Mouse (Mus musculus): Measurements from ENCODE around the gene Aldh2. TPM values are rescaled to one million over a fixed set of nuclear protein-coding genes. Genes with fewer than 3 reads are reported as not detected.
"Not testable (repeated sequence)": the region's sequence is repeated elsewhere in the genome, so short reads cannot be mapped to it uniquely, and the experiment has no call there.

Gene Aldh2
- polyA plus RNA-seq, 1 experiment from 2014 or later = 131 TPM

- Histone ChIP-seq H3K4me3 (replicated peaks) (no peak overlapping the region), H3K9me3 (replicated peaks) (no peaks in the 10 kb centered on the region), H3K27me3 (replicated peaks) (no peaks in the 10 kb centered on the region), H3K4me1 (no peaks in the 10 kb centered on the region), H3K4me2 (no peak overlapping the region), H3K9ac (replicated peaks) (no peak overlapping the region), H3K27ac (replicated peaks) (no peak overlapping the region), H3K36me3 (no peaks in the 10 kb centered on the region)
- no peak for ATAC-seq (ENCODE audit: low FRiP score)
- WGBS = 80% methylated on average over 6 of the region's 6 CpGs
Measured at GRCm38 (mm10) chr5:121612036-121612435, 18.4 kb upstream of the Aldh2 start.

GRCm38 (mm10) chr5:121609556-121610135 is 16.0 kb upstream of the Aldh2 start:
- not testable (repeated sequence) for ATAC-seq (ENCODE audit: low FRiP score); H3K4me3 ChIP-seq (replicated peaks); H3K27me3 ChIP-seq (replicated peaks); H3K9ac ChIP-seq (replicated peaks); H3K9me3 ChIP-seq (replicated peaks); H3K36me3 ChIP-seq; H3K27ac ChIP-seq (replicated peaks); H3K4me2 ChIP-seq; H3K4me1 ChIP-seq
- WGBS = 57% methylated on average over 8 of the region's 8 CpGs

GRCm38 (mm10) chr5:121606151-121606550 is 12.5 kb upstream of the Aldh2 start:
- ATAC-seq (ENCODE audit: low FRiP score) = no peak
- 6% methylated on average over 2 of the region's 2 CpGs for WGBS
- no peak overlapping the region for H3K4me3 ChIP-seq (replicated peaks)

GRCm38 (mm10) chr5:121603815-121604214 is 10.2 kb upstream of the Aldh2 start:
- not testable (repeated sequence) for H3K9me3 ChIP-seq (replicated peaks); H3K4me1 ChIP-seq; H3K4me3 ChIP-seq (replicated peaks); ATAC-seq (ENCODE audit: low FRiP score); H3K4me2 ChIP-seq; H3K9ac ChIP-seq (replicated peaks); H3K36me3 ChIP-seq; H3K27ac ChIP-seq (replicated peaks); H3K27me3 ChIP-seq (replicated peaks)
- 79% methylated on average over 1 of the region's 1 CpGs for WGBS

More at GRCm38 (mm10) chr5:121606151-121606550, 12.5 kb upstream of the Aldh2 start:
- Histone ChIP-seq H3K4me2 (no peak overlapping the region), H3K27ac (replicated peaks) (no peak overlapping the region), H3K9me3 (replicated peaks) (no peaks in the 10 kb centered on the region), H3K4me1 (0 out of 2 replicates have a peak, but pooled peaks cover 5% of the 10 kb centered on the region), H3K9ac (replicated peaks) (no peak overlapping the region), H3K36me3 (no peaks in the 10 kb centered on the region), H3K27me3 (replicated peaks) (no peaks in the 10 kb centered on the region)

DNA sequence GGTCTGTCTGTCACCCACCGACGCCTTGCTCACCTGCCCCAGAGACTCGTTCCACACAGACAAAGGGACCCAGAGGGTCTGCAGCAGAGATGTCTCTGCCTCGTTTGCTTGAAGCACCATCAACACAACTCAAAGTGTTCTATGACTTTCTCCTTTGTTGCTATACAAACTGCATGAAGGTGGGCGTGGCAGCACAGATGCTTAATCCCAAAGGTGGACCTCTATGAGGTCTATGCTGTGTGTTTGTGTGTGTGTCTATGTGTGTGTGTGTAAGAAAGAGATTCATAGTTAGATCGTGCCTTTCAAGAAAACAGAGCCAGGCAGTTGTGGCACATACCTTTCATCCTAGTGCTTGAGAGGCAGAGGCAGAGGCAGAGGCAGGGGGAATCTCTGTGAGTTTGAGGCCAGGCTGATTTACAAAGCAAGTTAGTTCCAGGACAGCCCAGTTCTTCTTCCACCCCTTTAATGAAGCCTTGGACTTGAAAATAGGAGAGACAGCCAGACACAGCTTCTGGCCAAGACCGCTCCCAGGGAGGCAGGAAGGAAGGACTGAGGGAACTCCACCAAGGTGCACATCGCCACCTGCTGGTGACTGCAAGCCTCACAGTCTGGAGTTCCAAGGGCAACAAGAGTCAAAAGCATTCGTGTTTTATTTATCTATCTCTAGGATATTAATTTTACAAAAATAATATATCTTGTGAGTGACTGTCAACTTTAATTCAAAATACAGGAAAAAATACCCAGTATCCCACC is 8.1 kb upstream of the Aldh2 start:
- H3K9ac ChIP-seq (replicated peaks) = no peak overlapping the region
- 32% methylated on average over 9 of the region's 9 CpGs for WGBS
- no peak for ATAC-seq (ENCODE audit: low FRiP score)

DNA sequence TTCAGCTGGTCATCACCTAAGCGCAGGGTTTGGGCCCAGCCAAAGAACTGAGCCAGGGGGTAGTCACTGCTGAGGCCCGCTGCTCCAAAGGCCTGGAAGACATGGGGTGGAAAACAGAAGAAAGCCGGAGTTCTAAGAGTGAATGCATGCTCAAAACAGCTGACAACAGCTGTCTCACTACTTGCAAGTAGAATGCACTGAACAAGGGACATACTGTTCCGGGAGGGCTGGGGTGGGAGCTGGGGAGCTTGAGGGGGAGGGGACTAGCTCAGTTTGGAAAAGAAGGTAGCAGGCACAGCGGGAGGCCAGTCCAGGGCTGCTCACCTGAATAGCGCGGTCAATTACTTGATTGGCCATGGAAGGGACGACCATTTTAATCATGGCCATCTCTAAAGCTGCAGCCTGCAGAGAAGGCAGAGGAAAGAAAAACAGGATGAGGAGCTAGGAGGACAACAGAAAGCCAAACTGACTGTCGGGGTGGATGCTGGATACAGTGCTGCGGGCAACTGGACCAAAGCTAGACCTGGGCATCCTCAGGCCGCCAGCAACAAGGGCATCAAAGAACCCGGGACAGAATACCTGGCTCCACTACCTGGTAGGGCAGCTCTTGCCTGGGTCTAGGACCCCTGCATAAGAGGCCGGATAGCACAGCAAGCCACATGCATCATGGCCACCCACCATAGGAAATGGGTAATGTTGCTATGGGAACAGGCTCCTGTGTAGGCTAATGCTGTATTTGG is 5.4 kb upstream of the Aldh2 start:
- WGBS = 61% methylated on average over 13 of the region's 13 CpGs
- H3K4me2 ChIP-seq = no peak overlapping the region
- no peak overlapping the region for H3K9ac ChIP-seq (replicated peaks)
- H3K4me1 ChIP-seq = peaks cover 15% of the 10 kb centered on the region
- no peak overlapping the region for H3K27ac ChIP-seq (replicated peaks)
- H3K36me3 ChIP-seq = no peaks in the 10 kb centered on the region
- no peak for ATAC-seq (ENCODE audit: low FRiP score)
- H3K27me3 ChIP-seq (replicated peaks) = 0 out of 2 replicates have a peak, but pooled peaks cover 2% of the 10 kb centered on the region
- no peak overlapping the region for H3K4me3 ChIP-seq (replicated peaks)
- H3K9me3 ChIP-seq (replicated peaks) = no peaks in the 10 kb centered on the region

More for the DNA sequence above, 8.1 kb upstream of the Aldh2 start:
- Histone ChIP-seq H3K27ac (replicated peaks) (0 out of 2 replicates have a peak overlapping the region, but pooled peaks have one; percentile 18), H3K4me3 (replicated peaks) (no peak overlapping the region), H3K36me3 (no peaks in the 10 kb centered on the region), H3K4me2 (peak overlapping the region; percentile 13; the same call in 1 of the 2 replicates), H3K27me3 (replicated peaks) (no peaks in the 10 kb centered on the region), H3K9me3 (replicated peaks) (no peaks in the 10 kb centered on the region), H3K4me1 (0 out of 2 replicates have a peak, but pooled peaks cover 5% of the 10 kb centered on the region)

GRCm38 (mm10) chr5:121597991-121598537 is 4.4 kb upstream of the Aldh2 start:
- no peaks in the 10 kb centered on the region for H3K9me3 ChIP-seq (replicated peaks)
- 77% methylated on average over 7 of the region's 7 CpGs for WGBS
- H3K4me3 ChIP-seq (replicated peaks) = no peak overlapping the region
- ATAC-seq (ENCODE audit: low FRiP score) = no peak
- H3K4me2 ChIP-seq = no peak overlapping the region
- no peaks in the 10 kb centered on the region for H3K36me3 ChIP-seq
- no peak overlapping the region for H3K27ac ChIP-seq (replicated peaks)
- 0 out of 2 replicates have a peak, but pooled peaks cover 2% of the 10 kb centered on the region for H3K27me3 ChIP-seq (replicated peaks)
- H3K4me1 ChIP-seq = peaks cover 22% of the 10 kb centered on the region
- H3K9ac ChIP-seq (replicated peaks) = no peak overlapping the region

DNA sequence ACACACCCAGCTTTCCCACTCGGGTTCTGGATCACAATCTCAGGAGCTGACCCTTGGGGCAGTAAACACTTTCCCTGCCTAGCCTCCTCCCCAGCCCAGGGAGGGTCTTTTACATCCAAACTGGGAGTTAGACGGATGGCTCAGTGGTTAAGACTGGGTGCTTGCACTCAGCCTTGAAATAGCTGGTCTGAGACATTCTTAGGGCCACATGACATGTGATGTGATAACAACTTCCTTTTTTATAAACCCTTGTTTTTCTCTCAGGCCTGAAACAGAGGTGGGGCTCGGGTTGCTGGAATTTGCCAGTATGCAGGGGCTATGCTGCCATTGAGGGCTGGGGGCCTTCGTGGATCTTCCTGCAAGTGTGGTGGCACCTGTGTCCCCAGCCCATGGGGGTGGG is 3.7 kb upstream of the Aldh2 start:
- ATAC-seq (ENCODE audit: low FRiP score) = no peak
- H3K4me1 ChIP-seq = peaks cover 30% of the 10 kb centered on the region
- H3K27ac ChIP-seq (replicated peaks) = no peak overlapping the region
- H3K36me3 ChIP-seq = no peaks in the 10 kb centered on the region
- no peaks in the 10 kb centered on the region for H3K9me3 ChIP-seq (replicated peaks)
- WGBS = 76% methylated on average over 4 of the region's 4 CpGs
- H3K4me2 ChIP-seq = no peak overlapping the region
- no peak overlapping the region for H3K9ac ChIP-seq (replicated peaks)
- no peak overlapping the region for H3K4me3 ChIP-seq (replicated peaks)
- H3K27me3 ChIP-seq (replicated peaks) = 0 out of 2 replicates have a peak, but pooled peaks cover 2% of the 10 kb centered on the region

DNA sequence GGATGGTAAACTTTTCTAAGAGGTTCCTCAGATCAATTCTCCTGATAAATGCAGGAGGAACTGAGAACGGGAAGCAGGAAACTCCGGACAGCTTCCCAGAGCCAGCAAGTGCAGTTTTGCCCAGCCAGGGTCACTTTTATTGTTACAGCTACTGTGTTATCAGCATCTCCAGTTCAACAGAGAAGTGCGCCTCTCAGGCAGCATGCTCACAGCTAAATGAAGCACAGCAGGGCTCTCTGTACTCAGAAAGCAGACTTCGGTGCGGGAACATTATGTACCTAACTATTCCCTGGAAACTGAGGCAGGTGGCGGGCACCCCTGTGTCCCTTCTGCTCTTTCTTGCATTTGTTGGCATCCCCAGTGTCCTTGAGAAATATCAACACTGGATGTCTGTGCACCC is 2.6 kb upstream of the Aldh2 start:
- Histone ChIP-seq H3K36me3 (no peaks in the 10 kb centered on the region), H3K27me3 (replicated peaks) (0 out of 2 replicates have a peak, but pooled peaks cover 2% of the 10 kb centered on the region), H3K4me1 (peaks cover 35% of the 10 kb centered on the region), H3K9me3 (replicated peaks) (no peaks in the 10 kb centered on the region), H3K9ac (replicated peaks) (no peak overlapping the region), H3K4me2 (no peak overlapping the region), H3K4me3 (replicated peaks) (no peak overlapping the region), H3K27ac (replicated peaks) (no peak overlapping the region)
- ATAC-seq (ENCODE audit: low FRiP score) = no peak
- WGBS = 81% methylated on average over 6 of the region's 6 CpGs

DNA sequence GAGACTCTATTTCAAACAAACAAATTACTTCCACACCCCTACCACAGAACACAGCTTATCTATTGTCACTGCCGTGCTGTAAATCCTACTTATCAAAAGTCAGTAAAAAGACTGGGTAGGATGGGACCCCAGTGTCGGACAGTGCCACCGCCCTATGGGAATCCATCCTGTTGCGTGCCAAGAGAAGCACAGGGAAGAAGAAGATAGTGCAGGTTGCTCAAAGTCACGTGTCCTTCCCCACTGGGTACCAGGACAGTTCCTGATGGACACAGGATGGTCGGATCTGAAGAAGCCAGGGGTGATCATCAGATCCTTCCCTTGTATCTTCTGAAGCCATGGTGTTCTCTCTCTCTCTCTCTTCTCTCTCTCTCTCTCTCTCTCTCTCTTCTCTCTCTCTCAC is 2.1 kb upstream of the Aldh2 start:
- ATAC-seq (ENCODE audit: low FRiP score) = no peak
- Histone ChIP-seq H3K9ac (replicated peaks) (no peak overlapping the region), H3K36me3 (no peaks in the 10 kb centered on the region), H3K9me3 (replicated peaks) (no peaks in the 10 kb centered on the region), H3K4me3 (replicated peaks) (no peak overlapping the region), H3K4me1 (peaks cover 38% of the 10 kb centered on the region), H3K4me2 (no peak overlapping the region), H3K27ac (replicated peaks) (no peak overlapping the region), H3K27me3 (replicated peaks) (0 out of 2 replicates have a peak, but pooled peaks cover 2% of the 10 kb centered on the region)
- 82% methylated on average over 6 of the region's 6 CpGs for WGBS

- H3K9me3 ChIP-seq (replicated peaks) = no peaks in the 10 kb centered on the region
- H3K36me3 ChIP-seq = no peaks in the 10 kb centered on the region
- no peak overlapping the region for H3K4me3 ChIP-seq (replicated peaks)
- no peak overlapping the region for H3K9ac ChIP-seq (replicated peaks)
- peaks cover 38% of the 10 kb centered on the region for H3K4me1 ChIP-seq
- H3K27ac ChIP-seq (replicated peaks) = peak overlapping the region; percentile 84
- 0 out of 2 replicates have a peak, but pooled peaks cover 2% of the 10 kb centered on the region for H3K27me3 ChIP-seq (replicated peaks)
- no peak for ATAC-seq (ENCODE audit: low FRiP score)
- peak overlapping the region; percentile 99 for H3K4me2 ChIP-seq
- 86% methylated on average over 6 of the region's 6 CpGs for WGBS
Measured at GRCm38 (mm10) chr5:121594714-121595313, 1.2 kb upstream of the Aldh2 start.

Measured in neural tube, embryonic 15.5 days (tissue).